Mouse (Mus musculus) retina, adult 2 months (tissue): ENCODE measurements at regions not wholly inside any gene's neighbourhood (a gene's known extent, or its start where the extent isn't known, plus 50 kb on each side); places are given as distances from the start of the nearest gene placed in this dataset.

ENCODE experiments used
- DNase-seq: peaks from one replicate; pipeline ENCODE4 v3.0.0-alpha.2; 2012; ENCODE audit warnings: low read depth, low spot score

DNA sequence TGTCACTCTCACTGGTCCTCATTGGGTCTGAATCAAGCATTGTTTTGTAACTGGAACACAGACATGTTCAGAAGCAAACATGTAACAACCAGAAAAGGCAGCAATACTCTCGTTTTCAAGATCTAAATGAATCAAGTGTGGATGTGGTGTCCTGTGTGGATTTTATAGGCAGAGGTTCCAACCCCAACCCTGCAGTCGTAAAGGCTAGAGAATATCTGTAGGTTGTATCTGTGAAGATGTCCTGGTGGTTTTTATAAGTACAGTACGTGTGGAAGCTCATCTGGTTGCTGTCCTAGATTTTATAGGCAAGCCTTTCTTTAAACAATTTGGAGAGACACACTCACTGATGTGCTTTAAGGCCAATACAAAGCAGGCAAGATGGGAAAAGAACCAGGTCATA is 518.8 kb upstream of the Atp11b start:
- DNase-seq = no peak

GRCm38 (mm10) chr3:35235772-35236171 is 518.1 kb upstream of the Atp11b start:
- DNase-seq = no peak

DNA sequence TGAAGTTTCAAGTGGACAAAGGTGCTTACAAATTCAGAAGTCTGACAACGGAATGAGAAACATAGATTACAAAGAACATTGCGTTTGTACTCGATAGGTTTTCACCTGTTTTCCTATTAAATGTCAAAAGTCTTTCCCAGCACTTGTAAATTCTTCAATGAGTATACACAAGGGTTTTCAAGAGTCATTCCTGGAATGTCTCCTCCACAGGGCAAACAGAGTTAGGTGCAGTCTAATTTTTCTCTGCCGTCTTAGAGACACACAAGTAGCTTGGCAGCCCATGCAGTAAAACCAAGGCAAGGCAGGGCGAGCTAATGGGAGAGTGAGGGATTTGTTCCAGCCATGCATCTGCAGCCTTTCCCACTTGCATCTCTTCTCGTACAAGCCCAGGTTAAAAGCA is 516.6 kb upstream of the Atp11b start:
- DNase-seq = no peak

- DNase-seq = no peak
These were observed 511.6 kb upstream of the Atp11b start for GRCm38 (mm10) chr3:35242349-35242748.

DNA sequence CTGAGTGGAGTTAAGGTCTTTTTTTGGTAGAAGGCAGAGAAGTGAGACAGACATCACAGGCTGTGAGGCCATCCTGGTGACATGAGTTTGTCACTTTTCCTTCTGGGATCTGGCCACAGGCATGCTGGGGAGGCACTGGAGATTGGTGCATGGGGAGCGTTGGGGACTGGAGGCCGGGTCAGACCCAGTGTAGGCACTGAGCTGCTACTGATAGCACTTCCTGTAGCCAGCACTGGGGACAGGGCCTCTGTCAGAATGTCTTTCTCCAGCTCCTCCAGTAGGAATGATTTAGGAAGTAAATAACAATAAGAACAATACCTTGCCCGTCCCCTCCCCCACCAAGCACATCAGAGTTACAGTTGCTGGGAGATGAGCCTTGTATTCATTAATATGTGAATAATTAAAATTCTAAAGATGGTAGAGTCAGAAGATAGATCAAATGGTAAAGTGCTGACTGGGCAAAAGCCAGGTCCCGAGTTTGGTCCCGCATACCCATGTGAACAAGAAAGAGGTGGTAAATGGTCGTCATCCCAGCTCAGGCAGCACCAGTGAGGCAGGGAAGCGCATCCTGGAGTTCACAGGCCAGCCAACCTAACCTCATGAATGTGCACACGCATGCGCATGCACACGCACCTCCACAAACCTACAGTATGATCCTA is 510.9 kb upstream of the Atp11b start:
- no peak for DNase-seq

GRCm38 (mm10) chr3:35245003-35245402 is 508.9 kb upstream of the Atp11b start:
- DNase-seq = no peak

GRCm38 (mm10) chr3:35245946-35246665 is 507.8 kb upstream of the Atp11b start:
- DNase-seq = no peak

- DNase-seq = no peak
These were observed 504.7 kb upstream of the Atp11b start for GRCm38 (mm10) chr3:35249160-35249559.

DNA sequence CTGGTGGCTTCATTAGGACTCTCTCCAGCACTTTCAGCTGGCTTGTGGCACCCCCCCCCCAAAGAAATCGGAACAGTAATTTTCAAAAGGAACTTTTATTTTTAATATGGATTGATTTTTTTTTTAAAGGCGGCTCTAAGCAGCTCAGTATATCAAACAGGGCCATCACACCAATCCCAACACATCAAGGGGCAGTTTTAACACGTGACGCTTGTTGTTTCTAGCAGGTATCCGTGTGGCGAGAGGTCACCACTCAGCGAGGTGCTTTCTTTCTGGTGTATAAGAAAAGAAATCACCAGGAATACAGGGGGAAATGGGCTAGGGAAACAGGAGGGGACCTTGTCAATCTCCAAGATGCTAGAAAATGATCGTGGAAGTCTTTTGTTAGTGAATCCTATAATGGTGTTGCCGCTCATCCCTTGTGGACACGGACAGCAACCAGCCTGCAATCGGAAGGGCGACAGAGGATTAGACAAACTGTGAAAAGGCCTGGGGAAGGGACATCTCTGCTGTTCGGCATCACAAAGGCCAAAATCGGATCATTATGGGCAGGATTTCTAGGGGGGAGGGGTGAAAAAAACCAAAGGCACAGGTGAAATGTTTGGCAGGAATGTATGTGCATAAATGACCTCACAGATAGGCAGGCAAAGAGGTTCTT is 503.7 kb upstream of the Atp11b start:
- DNase-seq = no peak

- no peak for DNase-seq
These were observed 500.0 kb upstream of the Atp11b start for GRCm38 (mm10) chr3:35253861-35254260.

- DNase-seq = no peak
These were observed 493.0 kb upstream of the Atp11b start for GRCm38 (mm10) chr3:35260936-35261335.

GRCm38 (mm10) chr3:35268949-35269348 is 485.0 kb upstream of the Atp11b start:
- DNase-seq = no peak

DNA sequence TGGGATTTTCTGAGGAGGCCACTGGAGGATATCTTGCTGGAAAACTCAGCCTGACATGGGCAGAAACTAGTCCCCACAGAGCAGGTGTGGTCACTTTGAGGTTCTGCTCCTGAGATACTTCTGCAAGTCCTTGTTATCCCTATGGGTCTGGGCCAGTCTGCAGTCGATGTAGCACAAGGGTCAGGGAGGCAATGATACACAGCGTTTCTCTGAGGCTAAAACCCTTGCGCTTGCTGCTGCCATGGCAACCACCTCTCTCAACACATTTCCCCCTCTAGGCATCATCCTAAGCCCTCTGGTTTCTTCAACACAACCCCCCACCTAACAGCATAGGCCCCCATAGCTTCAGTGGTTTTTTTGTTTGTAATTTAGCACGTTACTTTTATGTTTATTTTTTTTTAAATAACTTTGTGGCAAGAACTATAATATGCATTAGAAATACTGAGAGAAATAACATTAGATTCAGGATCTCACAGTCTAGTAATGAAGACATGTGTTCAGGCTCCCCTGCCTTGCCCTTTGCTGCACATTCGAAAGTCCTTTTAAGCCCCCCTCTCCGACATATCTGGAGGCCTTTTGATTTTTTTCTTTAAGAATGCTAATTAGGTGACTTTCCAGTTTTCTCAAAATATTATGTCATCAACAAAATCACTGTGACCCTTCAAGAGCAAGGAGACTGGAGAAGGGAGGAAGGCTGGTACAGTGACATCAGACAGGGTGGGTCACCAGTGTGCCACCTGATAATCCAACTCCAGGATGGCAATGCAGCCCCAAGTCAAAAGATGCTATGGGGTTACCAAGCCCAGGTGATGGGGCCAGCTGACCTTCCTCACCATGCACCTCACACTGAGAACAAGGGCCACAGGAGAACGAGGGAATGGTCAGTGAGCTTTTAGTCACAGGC is 483.7 kb upstream of the Atp11b start:
- DNase-seq = no peak

- no peak for DNase-seq
These were observed 480.4 kb upstream of the Atp11b start for GRCm38 (mm10) chr3:35273546-35273945.

- DNase-seq = no peak
These were observed 472.9 kb upstream of the Atp11b start for GRCm38 (mm10) chr3:35280981-35281380.

- no peak for DNase-seq
These were observed 471.8 kb upstream of the Atp11b start for GRCm38 (mm10) chr3:35282106-35282505.

- no peak for DNase-seq
These were observed 459.1 kb upstream of the Atp11b start for GRCm38 (mm10) chr3:35294771-35295170.

DNA sequence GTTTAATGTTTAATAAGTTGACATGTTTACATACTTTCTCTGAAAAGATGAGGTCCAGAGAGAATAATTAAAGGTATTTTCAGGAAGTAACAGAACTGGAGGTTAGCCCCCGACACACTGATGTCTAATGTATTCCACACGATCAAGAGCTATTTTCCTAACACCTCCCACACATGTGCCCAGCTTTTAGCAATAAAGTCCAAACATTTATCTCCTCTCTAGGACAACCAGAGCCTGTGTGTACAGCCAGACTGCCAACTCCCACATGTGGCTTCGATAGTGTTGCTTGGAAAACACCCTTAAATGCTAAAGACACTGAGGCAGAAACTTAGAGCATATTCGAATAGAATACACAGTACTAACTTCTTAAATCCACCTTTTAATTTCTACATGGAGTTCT is 458.2 kb upstream of the Atp11b start:
- no peak for DNase-seq

- no peak for DNase-seq
These were observed 454.9 kb upstream of the Atp11b start for GRCm38 (mm10) chr3:35299036-35299435.

DNA sequence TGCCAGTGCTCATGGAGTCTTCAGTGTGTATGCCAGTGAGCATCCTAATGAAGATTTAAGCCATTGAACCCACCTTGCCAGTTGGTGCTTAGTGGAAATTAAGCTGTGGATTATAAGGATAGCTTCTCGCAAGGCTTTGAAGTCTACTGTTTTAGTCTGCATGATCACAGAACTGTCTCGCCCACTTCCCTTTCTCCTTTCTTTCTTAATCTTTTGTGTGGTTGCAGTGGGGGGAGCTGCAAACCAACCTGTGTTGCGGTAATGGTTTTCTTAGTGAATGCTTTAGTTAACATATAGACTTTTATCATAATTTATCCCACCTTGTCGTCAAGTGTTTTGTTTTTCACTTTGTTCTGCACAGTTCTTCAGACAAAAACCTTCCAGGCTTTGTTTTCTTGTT is 447.9 kb upstream of the Atp11b start:
- DNase-seq = no peak

DNA sequence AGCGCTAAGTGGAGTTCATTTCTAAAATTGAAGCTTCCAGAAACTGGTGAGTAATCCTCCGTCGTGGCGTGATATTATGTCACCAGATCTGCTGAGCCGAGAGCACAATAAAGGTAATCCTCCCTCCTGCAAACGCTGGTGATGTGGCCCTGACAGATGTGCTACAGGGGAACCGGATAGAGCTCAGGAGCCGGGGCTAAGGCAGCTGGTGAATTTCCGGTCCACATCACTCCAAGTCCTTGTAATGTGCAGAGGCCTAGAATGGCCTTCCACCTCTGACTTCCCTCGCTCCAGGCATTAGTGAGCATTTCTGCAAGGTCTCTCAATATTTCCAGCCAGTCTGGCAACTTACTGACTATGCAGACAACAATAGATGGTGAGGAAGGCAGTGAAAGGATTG is 439.7 kb upstream of the Atp11b start:
- no peak for DNase-seq

DNA sequence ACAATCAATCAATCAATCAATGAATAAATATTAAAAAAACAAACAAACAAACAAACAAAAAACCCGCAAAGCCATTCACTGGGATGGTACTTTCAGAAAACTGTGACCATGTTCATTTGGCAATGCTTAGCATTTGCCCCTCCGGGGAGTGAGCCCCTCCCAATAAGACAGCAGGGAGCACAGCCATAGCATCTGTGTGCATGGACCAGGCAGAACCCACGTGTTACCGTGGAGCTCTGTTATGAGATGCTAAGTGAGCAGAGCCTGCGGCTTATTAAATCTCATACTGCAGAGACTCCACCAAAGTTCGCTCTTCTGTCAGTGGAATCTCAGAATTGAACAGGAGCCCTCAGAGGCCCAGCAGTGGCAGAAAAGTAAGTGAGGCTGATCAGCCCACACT is 438.7 kb upstream of the Atp11b start:
- DNase-seq = no peak
